Mouse (Mus musculus): ENCODE data around the gene Brd2. TPM values are rescaled to one million over a fixed set of nuclear protein-coding genes. Genes with fewer than 3 reads are reported as not detected.
"Not testable (repeated sequence)": the region's sequence is repeated elsewhere in the genome, so short reads cannot be mapped to it uniquely, and the experiment has no call there.

Gene Brd2
- total RNA-seq (2021): 100 to 1,000 TPM; 231 to 249 TPM
- long read RNA-seq, experiment 1, partial matches to known transcripts: 8 of 98 reads
- long read RNA-seq, experiment 1, other reads (novel, unspliced or antisense): 90 of 98 reads
- long read RNA-seq, experiment 2, partial matches to known transcripts: 8 of 83 reads
- long read RNA-seq, experiment 2, other reads (novel, unspliced or antisense): 75 of 83 reads

- intact Hi-C loops (cut with DNase I): loop anchor here (5.0 kb wide), 1 partner anchor 470 kb away; the partner anchor contains the start of gene Pbx2
- DNase-seq (ENCODE audit: low spot score in 2 of 2): peak; percentile 95 to 97
Observed at GRCm38 (mm10) chr17:34122188-34122984, at the start of gene Brd2. Gene Brd2 (minus strand): TSS chr17:34122634.

DNA sequence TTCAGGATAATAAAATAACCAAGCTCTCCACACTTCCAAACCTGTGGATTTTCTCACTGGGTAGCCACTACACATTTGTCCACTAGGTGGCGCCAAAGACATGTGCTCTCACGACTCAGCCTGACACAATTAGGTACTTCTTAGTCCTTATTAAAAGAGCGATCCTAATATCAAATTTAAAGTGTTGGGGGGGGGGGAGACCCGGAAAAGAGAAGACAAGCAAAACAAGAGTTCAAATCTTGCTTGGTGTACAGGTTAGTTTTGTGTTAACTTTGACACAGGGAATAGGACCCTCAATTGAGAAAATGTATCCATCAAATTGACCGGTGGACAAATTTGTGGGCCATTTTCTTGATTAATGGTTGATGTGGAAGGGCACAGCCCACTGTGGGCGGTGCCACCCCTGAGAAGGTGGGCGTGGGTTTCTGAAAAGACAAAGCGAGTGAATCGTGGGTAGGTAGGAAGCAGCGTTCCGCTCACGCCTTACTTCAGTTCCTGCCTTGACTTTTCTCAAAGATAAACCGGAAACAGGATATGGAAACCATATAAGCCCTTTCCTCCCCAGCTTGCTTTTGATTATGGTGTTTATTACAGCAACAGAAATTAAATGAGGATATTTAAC lies 48.6 kb upstream of the Brd2 start:
- intact Hi-C loops (cut with DNase I): loop anchor here (2.0 to 10.0 kb wide), 4 partner anchors 34 to 241 kb away; no protein-coding TSS in a partner anchor

DNA sequence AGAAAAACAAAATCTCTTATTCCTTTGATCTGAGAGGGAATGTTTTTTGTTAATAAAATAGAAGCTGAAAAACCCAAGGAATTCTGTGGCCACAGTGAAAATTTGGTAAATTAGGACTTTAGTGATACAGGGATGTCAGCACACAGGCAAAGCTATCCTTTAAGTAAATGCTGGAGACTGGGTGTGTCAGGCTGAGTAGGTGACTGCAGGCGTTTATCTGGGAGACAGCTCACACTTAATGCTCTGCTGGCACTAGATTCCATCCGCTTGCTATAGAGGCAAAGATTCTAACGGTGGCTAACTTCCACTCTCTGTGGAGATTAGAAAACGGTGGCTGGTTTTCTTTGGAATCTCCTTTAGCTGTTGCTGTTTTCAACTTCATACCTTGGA lies 48.0 kb upstream of the Brd2 start:
- intact Hi-C loops (cut with DNase I): loop anchor here (2.0 to 10.0 kb wide), 4 partner anchors 34 to 242 kb away; no protein-coding TSS in a partner anchor
- no peak for DNase-seq (ENCODE audit: low spot score in 2 of 2)

More for the DNA sequence above, 48.6 kb upstream of the Brd2 start:
- DNase-seq (ENCODE audit: low spot score in 2 of 2): peak; percentile 82 to 90

DNA sequence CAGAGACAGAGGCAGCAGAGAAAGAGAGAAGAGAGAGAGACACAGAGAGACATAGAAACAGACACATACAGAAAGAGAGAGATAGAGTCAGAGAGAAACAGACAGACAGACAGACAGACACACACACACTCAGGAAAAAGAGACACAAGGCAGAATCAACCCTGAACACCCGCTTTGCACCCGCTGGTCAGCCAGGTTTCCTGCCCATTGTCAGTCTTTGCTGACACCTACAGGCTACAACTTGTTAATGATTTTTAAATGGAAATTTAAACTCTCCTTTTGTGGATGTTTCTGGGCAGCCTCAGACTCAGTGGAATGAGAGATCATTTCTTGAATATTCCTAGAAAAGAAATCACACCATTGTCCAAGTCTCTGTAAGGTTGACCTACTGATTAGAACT lies 46.8 kb upstream of the Brd2 start:
- intact Hi-C loops (cut with DNase I): loop anchor here (1.0 to 2.0 kb wide), 2 partner anchors 68 to 91 kb away; no protein-coding TSS in a partner anchor
- DNase-seq (ENCODE audit: low spot score in 2 of 2): peak; percentile 38 to 48

DNA sequence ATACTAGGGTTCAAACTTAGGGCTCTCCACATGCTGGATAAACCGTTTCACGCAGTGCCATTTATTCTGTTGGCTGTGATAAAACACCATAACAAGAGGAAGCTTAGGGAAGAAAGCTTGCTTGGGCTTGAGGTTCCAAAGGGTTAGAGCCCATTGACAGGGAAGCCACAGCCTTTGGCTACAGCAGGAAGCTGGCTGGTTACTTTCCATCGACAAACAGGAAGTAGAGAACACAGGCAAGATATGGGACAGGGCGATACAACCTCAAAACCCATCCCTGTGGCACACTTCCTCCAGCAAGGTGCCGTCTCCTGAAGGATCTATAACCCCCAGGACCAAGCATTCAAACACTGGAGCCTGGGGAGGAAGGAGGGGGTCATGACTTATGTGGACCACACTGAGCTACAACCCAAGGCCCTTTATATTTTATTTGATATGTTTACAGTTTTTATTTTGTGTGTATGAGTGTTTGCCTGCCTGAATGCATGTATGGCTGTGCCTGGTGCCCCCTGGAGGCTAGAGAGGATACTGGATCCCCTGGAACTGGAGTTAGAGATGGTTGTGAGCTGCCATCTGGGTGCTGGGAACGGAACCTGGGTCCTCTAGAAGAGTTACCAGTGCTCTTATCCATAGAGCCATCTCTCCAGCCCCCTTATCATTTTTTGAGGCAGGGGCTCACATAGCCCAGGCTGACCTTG lies 42.7 kb upstream of the Brd2 start:
- intact Hi-C loops (cut with DNase I): no loop called here
- DNase-seq (ENCODE audit: low spot score in 2 of 2): no peak

- peak in 1 of 2 experiments; percentile 21 for DNase-seq (ENCODE audit: low spot score in 2 of 2)
- intact Hi-C loops (cut with DNase I): no loop called here
Observed at GRCm38 (mm10) chr17:34164202-34164895, 41.9 kb upstream of the Brd2 start.

DNA sequence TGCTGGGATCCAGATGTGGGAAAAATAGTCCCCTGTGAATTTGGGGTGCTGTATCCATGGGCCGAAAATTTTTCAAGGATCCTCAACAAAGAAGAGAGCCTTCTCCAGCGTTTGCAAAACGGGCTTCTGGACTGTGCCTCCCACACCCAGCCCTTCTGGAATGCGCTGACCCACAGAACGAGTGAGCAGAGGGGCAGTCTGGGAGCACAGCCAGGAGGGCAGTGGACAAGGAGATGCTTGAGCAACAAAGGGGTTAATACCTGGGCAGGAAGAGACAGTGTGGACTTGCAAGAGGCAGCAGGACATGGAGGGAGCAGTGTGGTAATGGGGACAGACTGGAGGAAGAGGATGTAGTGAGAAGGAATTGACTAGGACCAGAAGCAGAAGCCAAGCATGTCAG lies 33.1 kb upstream of the Brd2 start:
- intact Hi-C loops (cut with DNase I): no loop called here
- DNase-seq (ENCODE audit: low spot score in 2 of 2): no peak

GRCm38 (mm10) chr17:34152923-34153322 lies 30.5 kb upstream of the Brd2 start, which contains the start of gene H2-DMb1:
Gene H2-DMb1 (plus strand): TSS chr17:34153072.
- peak; percentile 73 to 75 for DNase-seq (ENCODE audit: low spot score in 2 of 2)

DNA sequence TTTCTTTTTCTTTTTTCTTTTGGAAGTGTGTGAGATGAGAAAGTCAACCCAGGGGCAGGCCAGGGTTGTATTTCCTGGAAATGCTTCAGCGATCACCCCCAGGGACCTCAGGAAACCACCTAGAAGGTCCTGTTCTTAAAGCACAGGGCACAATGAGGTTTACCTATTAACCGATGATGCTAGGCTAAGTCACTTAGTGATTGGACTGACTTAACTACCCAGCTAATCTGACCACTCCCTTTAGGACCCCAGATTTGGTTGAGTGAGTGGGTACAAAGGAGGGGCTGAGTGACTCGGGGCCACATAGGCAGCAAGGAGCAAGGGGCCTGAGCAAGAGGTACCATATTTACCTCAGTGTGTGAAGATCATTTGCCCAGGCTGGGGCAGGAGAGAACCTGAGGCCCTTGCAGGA lies 22.5 kb upstream of the Brd2 start:
- no peak for DNase-seq (ENCODE audit: low spot score in 2 of 2)
- intact Hi-C loops (cut with DNase I): no loop called here

More at GRCm38 (mm10) chr17:34152923-34153322, 30.5 kb upstream of the Brd2 start, which contains the start of gene H2-DMb1:
- intact Hi-C loops (cut with DNase I): no loop called here

DNA sequence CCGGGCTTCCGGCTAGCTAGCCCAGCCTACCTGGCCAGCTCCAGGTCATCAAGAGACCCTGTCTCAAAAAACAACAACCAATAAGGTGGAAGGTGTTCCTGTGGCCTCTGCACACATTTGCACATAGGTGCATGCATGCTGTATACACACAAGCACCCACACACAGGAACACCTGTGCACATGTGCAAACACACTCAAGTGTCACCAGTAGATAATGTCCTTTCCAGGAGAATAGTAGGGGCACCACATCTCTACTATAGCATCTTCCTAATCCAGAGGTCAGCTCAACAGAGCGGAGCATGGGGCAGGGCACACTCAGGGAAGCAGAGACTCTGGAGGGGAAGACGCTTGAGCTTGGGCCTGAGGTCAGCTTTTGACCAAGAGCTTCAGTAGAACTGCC lies 21.8 kb upstream of the Brd2 start:
- intact Hi-C loops (cut with DNase I); DNase-seq (ENCODE audit: low spot score in 2 of 2): not testable (repeated sequence)

DNA sequence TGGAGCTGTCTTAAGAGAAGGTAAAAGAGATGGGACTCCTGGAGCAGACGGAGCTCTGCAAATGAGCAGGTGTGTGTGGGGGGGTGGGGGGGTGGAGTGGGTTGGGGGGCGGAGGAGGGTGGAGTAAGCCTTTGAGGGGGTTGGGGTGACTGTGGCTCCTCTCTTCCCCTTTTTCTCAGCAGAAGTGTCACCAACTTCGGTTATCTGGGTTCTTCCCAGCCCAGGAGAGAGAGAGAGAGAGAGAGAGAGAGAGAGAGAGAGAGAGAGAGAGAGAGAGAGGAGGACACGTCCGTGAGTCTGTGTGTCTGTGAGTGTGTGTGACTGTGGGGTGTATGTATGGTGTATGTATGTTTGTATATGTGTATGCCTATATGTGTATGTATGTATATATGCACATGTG lies 21.0 kb upstream of the Brd2 start:
- intact Hi-C loops (cut with DNase I): no loop called here
- DNase-seq (ENCODE audit: low spot score in 2 of 2): no peak

- intact Hi-C loops (cut with DNase I): no loop called here
- peak; percentile 37 to 60 for DNase-seq (ENCODE audit: low spot score in 2 of 2)
Observed at GRCm38 (mm10) chr17:34143033-34143432, 20.6 kb upstream of the Brd2 start, which contains the start of gene H2-DMb2. Gene H2-DMb2 (plus strand): TSS chr17:34143307.

- intact Hi-C loops (cut with DNase I): no loop called here
Observed at GRCm38 (mm10) chr17:34142456-34143010, 20.1 kb upstream of the Brd2 start.

GRCm38 (mm10) chr17:34141448-34141847 lies 19.0 kb upstream of the Brd2 start:
- peak in 1 of 2 experiments; percentile 58 for DNase-seq (ENCODE audit: low spot score in 2 of 2)
- intact Hi-C loops (cut with DNase I): no loop called here

More at GRCm38 (mm10) chr17:34142456-34143010, 20.1 kb upstream of the Brd2 start:
- no peak for DNase-seq (ENCODE audit: low spot score in 2 of 2)

- DNase-seq (ENCODE audit: low spot score in 2 of 2): no peak
- intact Hi-C loops (cut with DNase I): no loop called here
Observed at GRCm38 (mm10) chr17:34140240-34140639, 17.8 kb upstream of the Brd2 start.

DNA sequence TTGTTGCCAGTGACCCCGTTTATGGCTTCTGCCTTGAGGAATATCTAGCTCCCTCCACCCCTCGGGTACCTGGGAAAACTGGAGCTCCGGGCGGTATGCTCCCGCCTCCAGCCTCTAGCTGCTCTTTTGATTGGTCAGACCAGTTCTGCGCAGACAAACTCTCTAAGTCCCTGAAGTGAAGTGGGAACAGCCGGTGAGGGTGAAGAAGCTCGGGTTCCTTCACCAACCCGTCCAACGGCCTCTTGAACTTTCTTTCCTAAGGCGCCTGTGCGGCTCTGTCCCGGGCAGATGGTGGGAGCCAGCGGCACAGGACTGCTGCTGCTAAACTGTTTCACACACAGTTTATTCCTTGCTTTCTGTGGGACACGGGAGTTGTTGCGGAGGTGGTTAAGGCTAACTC lies 17.0 kb upstream of the Brd2 start:
- peak in 1 of 2 experiments; percentile 32 for DNase-seq (ENCODE audit: low spot score in 2 of 2)
- intact Hi-C loops (cut with DNase I): no loop called here

DNA sequence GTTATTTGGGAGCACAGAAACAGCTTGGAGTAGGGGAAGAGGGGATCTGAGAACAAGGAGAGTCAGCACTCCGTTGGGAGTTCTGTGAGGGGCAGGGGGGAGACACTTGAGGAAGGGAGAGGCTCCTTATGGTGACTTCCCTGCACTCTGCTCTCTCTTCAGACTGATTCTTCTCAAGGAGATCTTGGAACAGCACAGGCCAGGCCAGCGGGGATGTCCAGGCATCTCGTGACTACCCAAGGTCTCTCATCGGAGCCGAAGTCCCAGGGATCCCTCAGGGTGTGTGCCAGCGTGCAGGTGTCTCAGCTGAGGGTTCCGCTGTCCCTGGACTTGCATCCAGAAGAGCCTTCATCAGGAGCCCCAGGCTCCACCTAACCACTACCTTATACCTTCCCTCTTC lies 16.2 kb upstream of the Brd2 start:
- DNase-seq (ENCODE audit: low spot score in 2 of 2): no peak
- intact Hi-C loops (cut with DNase I): no loop called here

DNA sequence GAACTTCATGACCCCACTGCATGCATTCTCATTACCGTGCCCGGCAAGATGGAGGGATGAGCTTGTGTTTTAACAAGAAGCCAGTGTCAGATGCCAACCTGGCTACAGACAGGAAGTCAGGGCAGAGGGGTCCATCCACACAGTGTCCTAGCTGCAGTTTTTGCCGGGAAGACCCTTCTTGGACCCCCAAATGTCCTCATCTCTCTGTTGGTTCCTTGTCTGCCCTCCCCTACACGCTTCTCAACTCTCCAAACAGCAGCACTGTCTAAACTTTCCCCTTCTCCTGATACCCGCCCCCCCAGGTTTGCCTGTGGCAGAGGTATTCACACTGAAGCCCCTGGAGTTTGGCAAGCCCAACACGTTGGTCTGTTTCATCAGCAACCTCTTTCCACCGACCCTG lies 15.2 kb upstream of the Brd2 start:
- DNase-seq (ENCODE audit: low spot score in 2 of 2): no peak
- intact Hi-C loops (cut with DNase I): no loop called here

Data from left cerebral cortex, postnatal 14 days (tissue).